Mouse (Mus musculus) kidney, adult 11 months (tissue): ENCODE measurements around the gene Hes5.

Experiments
- DNase-seq: peaks from one replicate; pipeline ENCODE4 v3.0.0; 2022

Gene Hes5

DNA sequence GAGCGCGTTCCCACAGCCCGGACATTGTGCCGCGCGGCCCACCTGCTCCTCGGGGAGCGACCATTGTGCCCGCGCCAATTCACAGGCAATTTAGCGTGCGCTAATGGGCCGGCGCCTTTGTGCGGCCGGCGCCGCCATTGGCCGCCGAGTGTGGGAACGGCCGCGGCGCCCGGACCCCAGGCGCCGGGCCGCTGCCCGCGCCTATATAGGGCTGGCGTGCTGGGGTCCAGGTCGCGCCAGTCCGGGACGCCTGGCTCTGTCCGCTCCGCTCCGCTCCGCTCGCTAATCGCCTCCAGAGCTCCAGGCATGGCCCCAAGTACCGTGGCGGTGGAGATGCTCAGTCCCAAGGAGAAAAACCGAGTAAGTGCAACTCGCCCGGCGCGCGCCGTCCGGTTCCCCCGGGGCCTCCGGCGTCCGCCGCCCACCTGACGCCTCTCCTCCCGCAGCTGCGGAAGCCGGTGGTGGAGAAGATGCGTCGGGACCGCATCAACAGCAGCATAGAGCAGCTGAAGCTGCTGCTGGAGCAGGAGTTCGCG is at the start of gene Hes5:
Gene Hes5, plus strand, starts transcription at position 234 of the 536 bp plus-strand sequence.
- DNase-seq = no peak

DNA sequence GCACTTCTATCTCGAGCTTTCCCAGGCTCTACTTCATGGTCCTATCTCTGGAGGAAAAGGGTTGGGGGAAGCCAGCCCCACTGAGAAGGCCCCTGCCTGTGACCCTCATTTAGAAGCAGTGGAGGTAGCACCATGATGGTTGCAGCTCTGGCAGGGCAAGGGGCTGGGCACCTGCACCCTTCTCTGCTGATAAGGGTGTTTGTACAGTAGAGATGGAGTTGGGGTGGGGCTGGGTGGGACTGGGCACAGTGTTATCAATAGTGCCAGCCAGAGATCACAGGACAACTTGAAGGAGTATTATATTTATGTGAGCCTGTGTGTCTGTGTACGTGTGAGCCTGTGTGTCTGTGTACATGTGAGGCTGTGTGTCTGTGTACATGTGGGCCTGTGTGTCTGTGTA is 49.1 kb upstream of the Hes5 start:
- no peak for DNase-seq

DNA sequence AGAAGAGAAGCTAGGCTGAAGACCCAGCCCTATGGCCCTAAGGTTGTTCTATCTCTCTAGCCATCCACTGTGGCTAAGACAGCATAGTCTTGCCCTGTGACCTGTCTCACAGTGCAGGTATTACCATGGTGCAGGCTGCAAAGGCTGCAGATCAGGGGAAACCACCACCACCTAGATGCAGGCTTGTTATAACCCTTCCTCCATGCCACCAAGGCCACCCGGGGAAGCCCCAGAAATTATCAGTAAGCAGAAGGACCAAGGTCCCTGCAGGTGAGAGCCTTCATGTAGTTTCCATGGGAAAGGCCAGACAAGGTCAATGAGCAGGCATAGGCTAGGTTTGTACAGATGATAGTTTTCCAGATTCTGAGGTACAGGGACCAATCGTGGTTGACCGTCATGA is 46.9 kb upstream of the Hes5 start:
- no peak for DNase-seq

DNA sequence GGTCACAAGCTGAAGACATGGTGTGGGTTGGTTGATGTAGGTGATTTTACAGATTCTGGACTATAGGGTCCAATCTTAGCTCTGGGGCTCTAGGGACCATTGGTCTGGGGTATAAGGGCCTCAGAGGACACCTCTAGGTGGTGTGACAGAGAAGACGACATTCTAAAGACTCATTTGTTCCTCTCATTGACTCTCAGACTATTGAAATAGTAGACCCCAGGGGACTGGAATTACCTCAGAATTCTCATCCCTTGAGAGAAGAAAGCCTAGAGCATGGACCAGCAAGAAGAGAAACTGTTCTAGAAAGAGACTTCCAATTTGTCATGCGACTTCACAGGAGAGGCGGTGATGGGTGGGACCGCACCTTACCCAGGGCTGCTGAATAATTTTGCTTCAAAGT is 46.5 kb upstream of the Hes5 start:
- DNase-seq = no peak

DNA sequence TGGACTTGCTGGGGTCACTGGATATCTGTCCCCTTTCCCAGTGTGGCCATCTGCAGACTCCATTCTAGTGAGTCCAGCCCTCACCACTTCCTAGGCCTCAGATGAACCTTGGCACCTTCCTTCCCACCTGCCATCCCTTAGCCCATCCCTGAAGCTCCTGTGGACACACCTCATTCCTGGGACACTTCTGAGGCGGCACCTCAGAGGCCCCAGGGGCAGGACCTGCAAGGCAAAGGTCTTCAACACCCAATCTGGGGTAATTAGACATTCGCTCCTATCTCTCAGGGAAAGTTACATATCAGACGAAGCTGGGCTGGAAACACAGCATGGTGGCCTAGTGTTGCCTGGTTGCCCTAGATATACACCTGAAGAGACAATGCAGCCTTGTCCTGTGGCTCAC is 46.0 kb upstream of the Hes5 start:
- peak; percentile 71 for DNase-seq

DNA sequence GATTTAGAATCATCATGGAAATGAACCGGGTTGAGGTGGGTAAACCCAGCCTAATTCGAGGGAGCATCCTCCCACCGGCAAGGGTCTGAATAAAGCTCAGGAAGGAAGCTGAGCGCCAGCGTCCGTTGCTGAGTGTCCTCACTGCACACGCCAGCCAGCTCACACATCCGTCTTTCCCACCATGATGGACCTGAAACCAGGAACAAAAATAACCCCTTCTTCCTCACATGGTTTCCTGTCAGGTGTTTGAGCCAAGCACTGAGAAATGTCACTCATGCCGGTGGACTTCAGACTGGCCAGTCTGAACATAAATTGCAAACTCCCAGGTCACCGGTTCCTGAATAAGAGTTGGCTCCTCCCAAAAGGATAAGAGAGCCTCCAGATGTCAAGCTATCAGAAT is 45.4 kb upstream of the Hes5 start:
- DNase-seq = no peak

DNA sequence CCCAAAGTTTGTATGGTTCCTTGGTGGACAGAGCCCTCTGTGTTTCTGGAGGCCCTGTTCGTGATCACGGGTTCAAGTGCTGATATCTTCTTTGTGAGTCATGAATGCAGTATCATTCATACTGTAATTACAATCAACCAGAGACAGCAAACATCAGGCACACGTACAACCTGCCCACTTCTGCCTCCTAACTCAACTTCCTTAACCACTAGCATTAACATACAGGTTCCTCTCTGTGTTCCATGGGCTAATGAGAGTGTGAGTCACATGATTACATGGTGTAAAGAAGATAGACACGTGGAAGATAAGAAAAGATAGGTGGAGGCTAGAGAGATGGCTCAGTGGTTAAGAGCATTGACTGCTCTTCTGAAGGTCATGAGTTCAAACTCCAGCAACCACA is 44.1 kb upstream of the Hes5 start:
- DNase-seq = no peak

DNA sequence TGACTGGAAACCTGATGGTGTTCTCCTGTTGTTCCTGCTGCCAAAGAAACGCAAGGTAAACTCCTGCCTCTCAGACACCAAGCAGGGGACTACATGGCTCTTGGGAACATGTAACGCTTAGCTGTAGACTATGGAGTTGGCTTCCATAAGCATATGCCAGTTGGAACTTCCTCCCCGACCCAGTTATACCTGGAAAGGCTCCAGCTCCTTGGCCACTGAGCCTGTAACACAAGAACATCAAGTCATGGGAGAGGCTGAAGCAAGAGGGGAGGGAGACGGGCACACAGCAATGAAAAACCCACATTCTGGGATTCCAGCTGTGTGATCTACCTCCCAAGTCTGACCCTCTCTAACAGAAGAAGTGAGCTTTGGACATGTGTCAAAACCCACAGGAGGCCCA is 38.4 kb upstream of the Hes5 start:
- DNase-seq = no peak

DNA sequence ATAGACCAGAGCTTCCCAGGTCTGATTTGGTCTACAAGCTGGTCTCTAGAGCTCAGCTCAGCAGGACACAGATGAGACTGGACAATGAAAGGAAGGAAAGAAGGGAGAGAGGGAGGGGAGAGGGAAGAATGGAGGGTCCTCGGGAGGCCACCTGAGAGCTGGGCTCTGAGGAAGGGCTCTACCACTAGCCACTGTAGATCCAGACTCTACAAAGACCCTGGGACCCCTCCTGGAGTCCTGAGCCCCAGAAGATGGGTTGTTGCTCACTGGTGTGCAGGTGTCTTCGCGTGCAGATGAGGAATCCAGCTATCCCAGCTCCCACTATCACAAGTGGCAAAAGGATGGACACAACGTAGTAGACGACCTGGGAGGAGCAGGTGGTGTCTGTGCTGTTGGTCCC is 37.8 kb upstream of the Hes5 start:
- DNase-seq = no peak

DNA sequence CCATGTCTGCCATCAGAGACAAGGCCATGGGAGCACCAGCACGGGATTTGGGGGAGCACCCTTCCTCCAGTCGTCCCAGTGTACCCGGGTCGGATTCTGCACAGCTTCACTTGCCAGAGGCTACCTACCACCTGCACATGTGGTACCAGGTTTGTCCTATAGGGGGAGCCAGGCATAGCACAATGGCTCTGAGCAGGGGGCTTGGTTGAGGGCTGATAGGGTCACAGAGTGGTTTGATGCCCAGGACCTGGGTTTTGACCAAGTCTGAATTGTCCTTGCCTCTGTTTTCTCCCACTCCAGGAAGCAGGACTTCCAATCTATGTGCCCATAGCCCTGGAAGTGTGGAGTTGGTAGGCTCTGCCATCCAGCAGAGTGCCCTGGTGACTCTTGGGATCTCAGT is 35.3 kb upstream of the Hes5 start:
- no peak for DNase-seq

DNA sequence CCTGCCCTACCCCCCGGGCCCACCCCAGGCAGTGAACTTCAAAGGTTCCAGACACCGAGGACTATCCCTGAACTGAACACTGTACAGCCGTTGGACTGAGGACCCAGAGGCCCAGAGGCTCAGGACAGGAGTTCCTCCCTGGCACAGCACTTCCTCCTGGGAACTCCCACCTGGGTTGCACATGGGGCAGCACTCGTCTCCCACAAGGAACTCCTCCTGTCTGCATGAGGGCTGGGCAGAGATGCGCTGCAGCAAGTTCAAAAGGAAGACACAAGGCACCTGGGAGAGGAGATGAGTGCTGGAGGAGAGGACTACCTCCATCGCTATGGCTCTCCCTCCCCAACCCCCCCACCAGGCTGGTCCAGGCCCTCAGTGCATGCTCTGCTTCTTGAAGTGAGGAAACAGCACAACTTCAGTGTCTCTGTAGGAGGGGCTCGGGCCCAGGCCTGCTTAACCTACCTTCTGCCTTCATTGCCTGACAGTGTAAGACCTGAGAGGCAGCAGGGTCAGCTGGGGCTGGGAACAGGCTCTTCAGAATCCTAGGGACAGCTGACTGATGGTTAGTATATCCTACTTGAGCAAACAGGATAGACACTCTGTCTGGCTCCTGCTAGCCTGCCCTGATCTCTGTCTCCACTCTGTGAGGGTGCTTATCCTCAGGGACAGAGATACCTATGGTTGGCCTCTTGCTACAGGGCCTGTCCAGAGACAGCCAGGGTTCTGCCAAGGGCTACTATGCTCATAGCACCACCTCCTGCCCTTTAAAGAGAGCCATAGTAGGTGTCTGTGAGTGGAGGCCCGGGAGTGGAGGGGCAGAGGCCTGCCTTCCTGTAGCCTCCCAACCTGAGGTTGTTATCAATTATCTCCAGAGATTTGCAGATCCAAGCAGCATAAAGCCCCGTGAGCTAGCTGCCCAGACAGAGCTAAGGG is 33.5 kb upstream of the Hes5 start:
- DNase-seq = no peak

DNA sequence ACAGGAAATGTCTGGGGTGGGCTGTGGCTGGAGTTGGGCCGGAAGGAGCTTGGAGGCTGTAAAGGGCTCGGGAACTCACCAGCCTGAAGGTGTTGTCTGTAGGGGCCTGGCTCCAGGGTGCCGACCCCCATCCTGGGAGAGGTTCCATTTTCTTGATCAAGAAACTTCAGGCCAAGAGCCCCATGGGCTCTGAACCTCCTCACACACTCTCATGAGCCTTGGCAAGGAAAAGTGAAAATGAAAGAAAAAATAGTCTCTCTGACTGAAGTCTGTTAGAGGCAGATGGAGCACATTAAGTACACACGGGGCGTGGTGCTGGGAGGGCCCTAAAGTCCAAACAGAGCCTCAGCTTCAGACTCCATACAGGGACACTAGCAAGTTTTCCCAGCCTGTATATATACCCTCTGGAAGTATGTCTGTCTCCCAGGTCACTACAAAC is 32.8 kb upstream of the Hes5 start:
- peak; percentile 31 for DNase-seq

DNA sequence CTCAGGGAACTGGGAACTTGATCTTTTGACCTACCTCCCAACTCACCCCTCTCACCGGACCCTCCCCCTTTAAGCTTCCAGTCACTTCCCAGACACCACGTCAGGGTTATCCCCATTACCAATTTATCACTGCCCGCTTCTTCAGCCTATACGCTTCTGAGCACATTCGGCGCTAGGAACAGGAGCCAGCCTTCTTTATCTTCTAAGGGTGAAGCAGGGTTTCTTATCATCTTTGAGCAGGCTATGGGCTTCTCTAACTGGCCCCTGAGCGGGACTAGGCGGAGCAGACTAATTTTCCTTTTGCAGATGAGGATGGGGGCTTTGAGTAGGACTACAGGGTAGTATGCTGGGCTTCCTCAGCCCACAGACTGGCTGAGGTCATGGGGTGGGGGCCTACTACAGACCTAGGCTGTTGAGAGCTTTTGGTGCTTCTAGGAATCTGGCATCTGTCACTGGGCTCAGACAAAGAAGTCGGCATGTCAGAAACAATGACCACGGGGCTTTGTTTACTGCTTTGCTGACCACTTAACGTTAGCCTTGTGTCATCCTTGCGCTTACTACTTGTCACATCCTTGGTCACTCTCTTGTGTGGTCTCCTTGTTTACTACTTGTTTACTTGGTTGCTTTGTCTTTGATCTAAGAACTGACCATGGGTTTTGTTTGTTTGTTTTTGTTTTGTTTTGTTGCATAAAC is 32.2 kb upstream of the Hes5 start, which contains the start of gene Tnfrsf14:
Gene Tnfrsf14, minus strand, starts transcription at position 169 of the 693 bp plus-strand sequence.
- no peak for DNase-seq

DNA sequence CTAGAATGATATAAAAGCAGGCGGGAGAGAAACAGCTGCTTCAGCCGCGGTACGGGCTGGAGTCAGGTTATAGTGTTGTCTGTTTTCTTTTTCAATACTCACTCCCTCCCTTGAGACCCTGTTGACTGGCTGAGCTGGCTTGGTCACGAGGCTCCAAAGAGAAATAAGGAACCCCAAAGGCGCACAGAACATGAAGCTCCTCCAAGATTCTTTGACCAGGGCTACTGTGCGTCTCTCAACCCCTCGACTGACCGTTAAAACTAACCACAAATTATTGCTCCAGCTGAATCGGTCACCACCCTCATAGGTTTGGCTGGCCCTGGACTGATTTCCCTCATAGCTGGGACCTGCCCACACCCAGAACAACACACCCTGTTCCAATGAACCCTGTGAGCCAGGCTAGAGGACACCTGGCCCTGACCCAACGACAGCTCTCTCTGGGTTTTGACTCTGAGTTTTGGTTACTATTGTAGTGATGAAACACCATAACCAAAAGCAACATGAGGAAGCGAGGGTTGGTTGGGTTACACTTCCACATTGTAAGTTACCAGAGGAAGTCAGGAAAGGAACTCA is 31.5 kb upstream of the Hes5 start:
- peak; percentile 21 for DNase-seq

DNA sequence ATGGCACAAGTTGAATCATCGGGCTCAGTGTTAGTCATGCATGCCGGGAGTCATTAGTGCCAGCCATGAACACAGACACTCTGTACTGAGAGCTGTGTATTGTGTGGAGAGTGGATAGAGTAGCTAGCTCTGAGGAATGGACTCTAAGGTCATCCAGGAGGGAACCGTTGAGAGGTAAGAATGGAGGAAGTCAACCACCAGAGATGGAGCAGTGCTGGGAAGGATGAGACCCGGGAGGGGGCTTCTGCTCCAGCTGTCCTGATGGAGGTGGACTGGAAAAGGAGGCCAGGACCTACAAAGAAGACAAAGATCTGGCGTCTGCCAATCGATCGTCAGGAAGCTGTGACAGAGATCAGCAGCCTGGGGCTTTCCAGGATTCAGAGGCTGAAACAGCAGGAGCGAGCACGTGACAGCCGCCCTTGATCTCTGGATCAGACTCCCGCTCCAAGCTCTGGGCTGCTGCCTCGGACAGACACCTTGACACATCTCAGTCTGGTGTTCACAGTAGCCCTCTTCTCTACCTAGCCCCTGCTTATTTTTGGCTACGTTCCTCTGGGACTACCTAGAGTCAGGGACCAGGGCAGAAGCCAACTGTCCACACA is 27.3 kb upstream of the Hes5 start:
- DNase-seq = no peak

DNA sequence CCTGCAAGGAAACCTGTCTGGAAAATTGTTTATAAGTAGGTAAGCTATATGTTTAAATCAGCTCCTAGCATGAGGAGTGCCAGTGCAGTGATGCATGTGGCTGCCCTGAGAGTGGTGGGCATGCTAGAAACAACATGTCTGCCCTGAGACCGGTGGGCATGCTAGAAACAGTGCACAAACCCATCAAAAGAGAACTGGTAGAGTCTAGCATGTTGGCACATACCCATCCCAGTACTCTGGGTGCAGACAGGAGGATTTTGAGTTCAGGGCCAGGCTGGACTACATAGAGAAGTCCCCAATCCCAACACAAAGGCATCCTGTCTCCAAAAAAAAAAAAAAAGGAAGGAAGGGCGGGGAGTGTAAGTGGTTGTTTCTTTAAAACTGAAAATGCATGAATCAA is 25.9 kb upstream of the Hes5 start:
- DNase-seq = no peak

DNA sequence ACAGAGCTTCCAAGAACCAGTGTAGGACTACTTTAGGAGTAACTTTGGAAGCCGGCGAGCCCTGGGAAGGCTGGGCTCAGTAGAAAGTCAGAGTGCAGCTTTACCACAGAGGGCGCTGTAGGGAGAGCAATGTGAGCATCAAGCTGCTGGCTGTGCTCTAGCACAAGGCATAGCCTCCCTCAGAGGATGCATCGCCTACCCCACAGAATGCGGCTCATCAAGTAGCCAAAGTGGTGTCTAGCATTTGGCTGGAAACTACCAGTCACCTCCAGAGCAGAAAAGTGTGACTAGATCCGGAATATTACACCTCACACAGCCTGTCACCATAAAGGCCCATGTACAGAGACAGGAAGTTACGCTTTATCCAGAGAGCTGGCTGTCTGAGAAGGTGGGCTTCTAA is 24.9 kb upstream of the Hes5 start:
- no peak for DNase-seq

DNA sequence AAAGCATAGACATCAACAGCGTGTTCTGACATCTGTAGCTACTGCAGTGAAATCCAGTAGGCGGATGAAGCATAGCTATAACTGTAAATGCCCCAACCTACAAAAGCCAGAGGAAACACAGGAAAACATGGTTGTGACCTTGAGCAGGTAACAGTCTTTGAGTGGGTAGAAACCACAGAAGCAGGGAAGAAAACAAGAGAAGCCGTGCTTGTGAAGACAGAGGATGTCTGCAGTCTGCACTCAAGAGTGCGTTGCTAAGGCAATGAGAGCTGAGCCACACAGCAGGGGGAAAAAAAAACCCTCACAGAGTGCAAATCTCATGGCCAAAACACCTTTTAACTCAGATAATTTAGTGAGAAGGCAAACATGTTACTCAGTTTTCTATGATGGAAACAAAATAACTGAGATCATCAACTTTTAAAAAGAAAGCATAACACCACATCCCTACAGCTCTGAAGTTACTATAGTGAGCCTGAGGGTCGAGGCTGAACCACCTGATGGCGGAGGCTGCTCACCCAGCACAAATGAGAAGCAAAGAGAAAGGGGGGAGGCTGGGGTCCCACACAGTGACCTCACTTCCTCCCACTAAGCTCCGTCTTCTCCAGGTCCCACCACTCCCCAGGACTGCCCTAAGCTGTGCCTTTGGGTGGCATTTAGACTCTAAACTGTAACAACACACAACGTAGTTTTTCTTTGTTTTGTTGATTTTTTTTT is 24.0 kb upstream of the Hes5 start:
- no peak for DNase-seq

DNA sequence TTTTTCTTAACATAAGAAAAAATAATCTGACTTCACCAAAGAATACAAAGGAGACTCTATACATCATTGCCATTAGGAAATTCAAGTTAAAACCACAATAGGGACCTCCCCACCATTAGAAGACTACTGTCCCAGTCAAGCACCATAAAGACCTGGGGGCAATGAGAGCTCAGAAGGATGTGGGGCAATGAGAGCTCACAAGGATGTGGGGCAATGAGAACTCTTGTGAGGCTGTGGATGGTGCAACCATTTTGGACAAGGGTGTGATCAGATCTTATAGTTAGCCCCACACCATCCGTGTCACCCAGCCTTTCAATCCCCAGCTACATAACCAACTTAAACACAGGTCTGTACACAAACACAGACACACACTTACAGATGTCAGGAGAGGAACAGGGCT is 23.0 kb upstream of the Hes5 start:
- no peak for DNase-seq

DNA sequence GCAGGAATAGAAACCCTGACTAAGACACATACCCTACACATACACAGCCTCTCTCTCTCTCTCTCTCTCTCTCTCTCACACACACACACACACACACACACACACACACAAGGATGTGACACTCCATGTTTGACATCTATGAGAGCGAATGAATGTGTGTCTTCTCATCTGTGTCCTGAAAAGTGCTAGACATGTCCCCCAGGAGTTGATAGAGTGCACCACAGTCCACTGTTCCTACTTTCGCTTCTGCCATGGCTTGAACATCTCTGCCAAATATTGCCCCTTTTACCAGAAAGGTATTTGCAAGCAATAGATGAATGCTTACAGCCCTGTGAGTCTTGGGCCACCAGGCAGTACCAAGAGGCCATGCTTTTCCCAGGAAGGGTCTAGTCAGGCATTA is 20.6 kb upstream of the Hes5 start:
- no peak for DNase-seq

DNA sequence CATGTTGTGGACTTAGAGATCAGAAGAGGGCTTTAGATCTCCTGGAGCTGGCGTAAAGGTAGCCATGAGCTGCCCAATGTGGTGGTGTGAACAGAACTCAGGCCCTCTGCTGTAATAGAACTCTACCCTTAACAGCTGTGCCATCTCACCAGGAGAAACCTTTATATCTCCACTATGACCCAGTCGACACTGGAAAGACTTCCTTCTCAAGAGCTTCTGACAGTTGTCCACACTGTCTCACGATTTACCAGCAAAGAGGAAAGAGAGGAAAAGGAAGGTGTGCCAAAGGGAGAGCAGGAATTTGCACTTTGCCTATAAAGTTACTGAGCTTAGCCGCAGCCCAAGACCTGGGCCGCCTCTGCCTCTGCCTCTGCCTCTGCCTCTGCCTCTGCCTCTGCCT is 18.9 kb upstream of the Hes5 start:
- DNase-seq = no peak

DNA sequence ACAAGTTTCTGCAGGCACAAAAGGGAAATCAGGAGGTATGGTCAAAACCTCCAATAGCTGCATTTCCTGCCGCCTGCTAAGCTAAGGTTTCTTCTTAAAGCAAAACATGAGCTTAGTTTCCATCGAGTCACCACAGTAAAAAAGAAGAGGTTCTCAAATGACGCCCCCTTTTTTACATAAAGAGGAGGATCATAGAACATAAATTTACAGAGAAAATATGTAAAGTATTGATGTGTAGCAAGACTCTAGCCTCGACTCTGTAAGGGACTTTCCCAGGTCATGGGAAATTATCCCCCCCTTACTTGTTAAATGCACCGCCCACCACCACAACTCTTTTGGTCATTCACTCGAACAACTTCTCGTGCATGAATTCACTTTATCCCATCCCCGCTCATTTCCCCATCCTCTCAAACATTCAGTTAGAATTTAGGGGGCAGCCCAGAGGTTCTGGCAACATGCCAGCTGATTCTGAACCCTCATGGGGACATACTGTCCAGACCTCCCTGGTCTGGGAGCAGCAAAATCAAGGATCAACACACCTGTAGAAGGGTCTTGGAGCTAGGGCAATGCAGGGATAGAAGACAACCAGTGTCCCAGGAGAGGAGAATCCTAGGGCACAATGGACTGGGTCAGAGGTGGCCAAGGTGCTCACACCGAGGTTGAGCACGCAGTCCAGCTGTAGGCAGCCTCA is 17.9 kb upstream of the Hes5 start:
- no peak for DNase-seq
